Mouse (Mus musculus) gonadal fat pad, adult 2 months (tissue): ENCODE data around the gene Ccdc177. TPM values are rescaled to one million over a fixed set of nuclear protein-coding genes. Genes with fewer than 3 reads are reported as not detected.

ENCODE experiments used
- DNase-seq: peaks from one replicate; pipeline ENCODE4 v3.0.0-alpha.2; 2012; ENCODE audit warnings: low read depth
- polyA plus RNA-seq: library from polyadenylated mRNA; depleted of rRNA; stranded (reverse); fragments of >200 nt; gene quantifications from 2 replicates; pipeline ENCODE4 v1.2.3, GENCODE M21; 2012; rRNA removed

Ccdc177 gene
- polyA plus RNA-seq, 1 experiment = 0.01 TPM

GRCm38 (mm10) chr12:80736464-80737282 lies 23.8 kb downstream of the Ccdc177 start:
- DNase-seq = peak; percentile 37

GRCm38 (mm10) chr12:80734526-80735470 lies 25.7 kb downstream of the Ccdc177 start:
- no peak for DNase-seq

- no peak for DNase-seq
Measured at GRCm38 (mm10) chr12:80730567-80730966, 29.9 kb downstream of the Ccdc177 start.

DNA sequence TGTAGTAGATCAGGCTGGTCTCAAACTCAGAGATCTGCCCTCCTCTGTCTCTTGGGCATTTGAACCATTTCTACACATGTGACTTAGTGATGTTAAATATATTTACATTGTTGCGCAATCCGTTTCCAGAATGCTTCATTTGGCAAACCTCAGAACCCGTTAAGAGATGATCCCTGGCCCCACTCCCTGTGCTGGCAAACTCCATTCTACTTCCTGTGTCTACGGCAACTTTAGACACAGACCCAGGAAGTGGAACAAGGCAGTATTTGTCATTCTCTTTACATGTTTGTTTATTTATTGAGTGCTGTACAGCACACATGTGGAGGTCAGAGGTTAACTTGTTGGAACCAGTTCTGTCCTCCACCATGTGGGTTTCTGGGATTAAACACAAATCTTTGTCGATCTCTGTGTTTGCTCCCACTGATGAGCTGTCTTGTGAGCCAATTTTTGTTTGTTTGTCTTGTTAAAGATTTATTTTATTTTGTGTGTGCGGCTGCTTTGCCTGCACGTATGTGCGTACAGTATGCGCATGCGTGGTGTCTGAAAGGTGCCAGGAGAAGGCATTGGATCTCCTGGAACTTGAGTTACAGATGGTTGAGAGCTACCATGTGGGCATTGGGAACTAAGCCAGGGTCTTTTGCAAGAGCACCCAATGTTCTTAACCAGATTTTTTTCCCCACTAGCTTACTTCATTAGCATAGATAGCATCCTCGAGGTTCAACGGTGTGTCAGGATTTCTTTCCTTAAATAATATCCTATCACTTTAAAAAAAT lies 30.5 kb downstream of the Ccdc177 start:
- DNase-seq = no peak

DNA sequence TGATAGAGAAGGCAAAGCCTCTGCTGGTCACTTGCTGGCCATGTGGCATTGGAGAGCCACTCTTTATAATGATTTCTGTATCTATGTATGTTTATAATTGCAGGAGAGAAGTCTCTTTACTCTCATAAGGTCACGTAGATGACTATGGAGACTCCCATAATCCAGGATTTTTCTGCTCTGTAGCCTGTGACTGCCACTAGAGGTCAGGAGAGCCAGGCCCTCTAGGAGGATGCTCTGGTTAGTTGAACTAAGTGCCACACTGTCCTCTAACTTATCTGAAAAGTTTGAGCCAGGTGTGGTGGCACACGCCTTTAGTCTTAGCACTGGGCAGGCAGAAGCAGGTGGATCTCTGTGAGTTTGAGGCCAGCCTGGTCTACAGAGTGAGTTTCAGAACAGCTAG lies 31.7 kb downstream of the Ccdc177 start:
- DNase-seq = no peak

GRCm38 (mm10) chr12:80728207-80728606 lies 32.3 kb downstream of the Ccdc177 start:
- DNase-seq = no peak

- no peak for DNase-seq
Measured at GRCm38 (mm10) chr12:80724853-80725559, 35.5 kb downstream of the Ccdc177 start.

GRCm38 (mm10) chr12:80721458-80721857 lies 39.0 kb downstream of the Ccdc177 start:
- no peak for DNase-seq

DNA sequence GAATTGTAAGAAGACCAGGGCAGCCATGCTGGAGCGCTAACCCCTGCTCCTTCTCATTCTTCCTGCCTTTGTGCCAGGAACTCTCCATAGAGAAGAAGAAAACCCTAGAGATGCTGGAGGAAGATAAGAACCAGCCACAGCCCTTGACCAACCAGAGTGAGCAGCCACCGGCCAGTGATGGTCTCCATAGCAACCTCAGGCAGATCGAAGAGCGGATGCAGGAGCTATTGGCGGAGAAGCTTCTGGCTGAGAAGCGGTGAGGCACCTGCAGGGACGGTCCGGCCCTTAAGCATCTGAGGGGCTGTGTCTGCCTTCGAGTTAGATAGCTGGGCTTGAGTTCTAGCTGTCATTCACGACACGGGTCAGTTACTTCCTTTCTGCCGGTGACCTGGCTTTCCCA lies 40.0 kb downstream of the Ccdc177 start:
- DNase-seq = no peak

DNA sequence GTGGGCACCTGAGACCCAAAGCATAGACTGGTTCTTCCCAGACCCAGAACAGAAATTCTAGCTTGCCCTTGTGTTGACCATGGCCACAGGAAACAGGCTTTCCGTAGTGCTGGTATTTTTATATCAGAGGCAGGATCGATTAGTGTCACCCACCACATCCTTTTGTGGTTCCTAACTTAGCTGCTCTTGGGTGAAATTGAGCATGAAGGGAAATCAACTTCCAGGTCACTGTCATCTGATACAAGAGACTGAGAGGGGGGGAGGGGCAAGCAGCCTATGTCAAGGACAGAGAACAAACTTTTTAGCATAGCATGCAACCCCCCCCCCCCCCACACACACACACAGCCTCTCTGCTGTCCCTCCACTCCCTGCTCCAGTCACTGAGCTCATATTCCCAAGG lies 41.3 kb downstream of the Ccdc177 start:
- DNase-seq = no peak

DNA sequence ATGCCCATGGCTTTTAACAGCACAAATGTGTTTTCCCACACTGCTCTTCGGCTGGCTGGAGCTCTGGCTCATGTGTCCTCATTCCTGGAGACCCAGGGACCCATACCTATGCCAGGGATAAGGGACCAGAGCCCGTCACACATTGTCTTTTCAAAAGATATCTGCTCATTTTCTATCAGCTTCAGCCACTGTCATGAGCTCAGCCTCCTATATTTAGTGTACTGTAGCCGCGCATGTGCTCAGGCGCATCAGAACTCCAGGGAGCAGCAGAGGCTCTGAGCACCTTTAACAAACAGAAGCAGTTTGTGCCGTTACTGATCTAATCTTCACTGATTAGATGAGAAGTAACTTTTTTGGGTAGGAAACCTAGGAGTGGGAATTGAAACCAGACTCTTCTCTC lies 44.6 kb downstream of the Ccdc177 start:
- no peak for DNase-seq

DNA sequence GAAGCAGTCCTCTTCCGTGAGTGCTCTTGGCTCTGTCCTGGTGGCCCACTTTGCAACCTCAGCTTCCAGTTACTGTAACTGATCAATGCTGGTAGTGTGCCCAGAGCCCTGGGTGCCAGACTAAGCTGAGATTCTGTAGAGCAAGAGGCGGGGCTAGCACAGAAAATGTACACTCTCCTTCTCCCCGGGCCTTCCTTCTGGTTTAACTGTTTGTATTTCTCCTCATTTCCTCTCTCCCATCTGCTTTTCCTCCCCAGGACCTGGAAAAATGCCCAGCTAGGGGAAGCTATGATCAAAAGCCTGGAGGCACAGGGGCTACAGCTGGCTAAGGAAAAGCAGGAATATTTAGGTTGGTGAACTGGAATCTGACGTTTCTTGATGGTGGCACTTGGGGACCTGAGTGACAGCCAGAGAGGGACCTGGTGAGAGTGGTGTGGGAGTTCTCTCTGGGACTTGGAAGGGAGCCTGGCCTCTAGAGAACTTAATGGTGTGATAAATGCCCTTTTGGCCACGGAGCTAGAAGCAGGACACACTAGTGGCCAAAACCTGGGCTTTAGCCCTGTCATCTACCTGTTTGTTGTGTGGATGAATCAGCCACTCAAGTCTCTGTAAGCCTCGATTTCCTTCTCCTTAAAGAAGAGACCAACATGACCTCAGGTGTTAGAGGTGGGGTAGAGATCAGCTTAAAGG lies 53.4 kb downstream of the Ccdc177 start:
- DNase-seq = no peak

DNA sequence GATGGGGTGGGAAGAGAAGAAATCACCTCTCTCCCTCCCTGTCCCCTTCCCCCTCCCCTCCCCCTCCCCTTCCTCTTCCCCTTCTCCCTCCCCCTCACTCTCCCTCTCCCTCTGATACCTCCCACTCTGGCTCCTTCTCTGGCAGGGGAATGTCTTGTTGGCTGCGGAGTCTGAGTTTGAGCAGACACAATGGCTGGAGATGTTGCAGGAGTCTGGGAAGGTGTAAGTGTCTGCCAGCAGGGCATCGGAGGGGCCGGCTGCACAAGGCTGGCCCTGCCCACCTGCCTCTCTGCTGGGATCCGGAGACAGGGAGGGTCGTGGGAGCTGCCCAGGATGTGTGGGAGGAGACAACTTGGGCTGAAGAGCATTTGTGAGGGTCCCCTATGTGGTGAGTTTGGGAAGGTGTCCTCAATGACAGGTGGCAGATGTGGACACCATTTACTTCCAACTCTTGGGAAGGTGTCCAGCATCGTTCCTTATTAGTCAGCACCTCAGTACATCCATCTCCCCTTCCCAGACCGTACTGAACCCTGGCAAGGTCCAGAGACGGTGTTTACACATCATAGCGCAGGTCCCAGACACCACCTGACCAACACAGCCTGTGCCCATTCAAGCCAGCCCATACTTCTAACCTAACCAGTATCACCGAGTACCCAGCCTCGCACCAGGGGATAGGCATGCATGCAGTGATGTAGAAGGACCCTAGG lies 54.1 kb downstream of the Ccdc177 start:
- no peak for DNase-seq

Other genes with a start within 250 kb of the Ccdc177 start
- 3.0 and 3.9 TPM in 2 replicates for gene Galnt16, start 242.4 kb downstream of the Ccdc177 start, polyA plus RNA-seq
- 45.3 and 53.0 TPM in 2 replicates for gene Slc39a9, start 116.8 kb downstream of the Ccdc177 start, polyA plus RNA-seq
- 23.6 and 31.1 TPM in 2 replicates for gene Erh, start 116.3 kb downstream of the Ccdc177 start, polyA plus RNA-seq
- gene Plekhd1, start 68.1 kb downstream of the Ccdc177 start, polyA plus RNA-seq = 4.5 and 6.4 TPM in 2 replicates
- 44.7 and 50.9 TPM in 2 replicates for gene Susd6, start 29.8 kb upstream of the Ccdc177 start, polyA plus RNA-seq
- 459 and 579 TPM in 2 replicates for gene Srsf5, start 184.8 kb upstream of the Ccdc177 start, polyA plus RNA-seq
- 0.98 TPM in 1 of 2 replicates, not detected in the other for gene Slc10a1, start 208.0 kb upstream of the Ccdc177 start, polyA plus RNA-seq